Mouse (Mus musculus): ENCODE data around the gene Pcbp2. TPM values are rescaled to one million over a fixed set of nuclear protein-coding genes. Genes with fewer than 3 reads are reported as not detected.

Gene Pcbp2
- polyA plus RNA-seq, 1 experiment from 2014 or later, result 220 TPM

DNA sequence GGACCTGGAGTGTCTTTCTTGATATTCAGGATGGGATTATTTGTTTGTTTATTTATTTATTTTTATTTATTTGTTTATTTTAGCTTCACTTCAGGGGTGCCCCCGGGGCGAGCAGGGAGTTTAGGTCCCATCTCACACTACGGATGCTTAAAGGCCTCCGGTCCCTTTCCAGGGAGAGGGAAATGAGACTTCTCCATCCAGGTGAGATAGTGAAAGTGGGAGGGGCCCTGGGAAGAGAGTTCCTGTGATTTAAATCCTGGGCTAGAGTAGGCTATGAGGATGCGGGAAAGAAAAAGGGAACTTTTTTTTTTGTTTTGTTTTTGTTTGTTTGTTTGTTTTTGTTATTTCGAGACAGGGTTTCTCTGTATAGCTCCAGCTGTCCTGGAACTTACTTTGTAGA, 11.0 kb upstream of the Pcbp2 start:
- 22% methylated on average over 6 of the region's 6 CpGs for WGBS
- H3K9ac ChIP-seq (ENCODE audit: low read depth, low read length), result peak overlapping the region; percentile 65
- peaks cover 4% of the 10 kb centered on the region; the same call in 1 of the 2 replicates for H3K36me3 ChIP-seq (ENCODE audit: control insufficient read depth, insufficient read depth, low read length)
- peak overlapping the region; percentile 72 for H3K4me2 ChIP-seq
- peak overlapping the region; percentile 93 for H3K27ac ChIP-seq (ENCODE audit: low read depth, low read length)
- DNase-seq (ENCODE audit: low spot score) (no peak), ATAC-seq (replicated peaks; ENCODE audit: low FRiP score) (peak; percentile 21; the same call in 1 of the 2 replicates)
- peak overlapping the region; percentile 62 for H3K4me3 ChIP-seq (ENCODE audit: low read depth, low read length)
- H3K4me1 ChIP-seq (replicated peaks; ENCODE audit: control insufficient read depth, insufficient read depth, low read length), result peaks cover 26% of the 10 kb centered on the region
- H3K9me3 ChIP-seq (ENCODE audit: control insufficient read depth, low read length), result no peaks in the 10 kb centered on the region
- H3K27me3 ChIP-seq (replicated peaks; ENCODE audit: control insufficient read depth, insufficient read depth, low read length), result no peaks in the 10 kb centered on the region

DNA sequence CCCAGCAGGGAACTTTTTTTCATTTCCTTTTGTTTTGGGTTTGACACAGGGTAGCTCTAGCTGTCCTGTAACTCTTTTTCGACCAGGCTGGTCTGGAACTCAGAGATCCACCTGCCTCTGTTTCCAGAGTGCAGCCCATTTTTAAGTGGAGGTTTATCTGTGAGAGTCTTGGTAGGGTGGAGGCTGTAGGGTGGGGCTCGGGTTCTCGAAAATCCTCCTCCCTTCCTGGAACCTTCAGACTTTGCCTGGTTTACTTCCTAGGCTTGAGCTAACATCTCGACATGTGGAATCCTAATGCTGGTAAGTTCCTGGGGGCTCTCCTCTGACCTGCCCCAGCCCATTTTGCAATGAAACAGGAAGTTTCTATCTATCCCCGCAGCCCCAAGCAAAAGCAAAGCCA, 10.5 kb upstream of the Pcbp2 start:
- Histone ChIP-seq H3K9ac (ENCODE audit: low read depth, low read length) (peak overlapping the region; percentile 46), H3K27me3 (replicated peaks; ENCODE audit: control insufficient read depth, insufficient read depth, low read length) (no peaks in the 10 kb centered on the region), H3K27ac (ENCODE audit: low read depth, low read length) (peak overlapping the region; percentile 93), H3K4me3 (ENCODE audit: low read depth, low read length) (peak overlapping the region; percentile 62), H3K4me2 (peak overlapping the region; percentile 72), H3K9me3 (ENCODE audit: control insufficient read depth, low read length) (no peaks in the 10 kb centered on the region), H3K36me3 (ENCODE audit: control insufficient read depth, insufficient read depth, low read length) (peaks cover 4% of the 10 kb centered on the region; the same call in 1 of the 2 replicates), H3K4me1 (replicated peaks; ENCODE audit: control insufficient read depth, insufficient read depth, low read length) (peaks cover 26% of the 10 kb centered on the region)
- 26% methylated on average over 5 of the region's 5 CpGs for WGBS
- peak; percentile 69 for ATAC-seq (replicated peaks; ENCODE audit: low FRiP score)
- DNase-seq (ENCODE audit: low spot score), result no peak

DNA sequence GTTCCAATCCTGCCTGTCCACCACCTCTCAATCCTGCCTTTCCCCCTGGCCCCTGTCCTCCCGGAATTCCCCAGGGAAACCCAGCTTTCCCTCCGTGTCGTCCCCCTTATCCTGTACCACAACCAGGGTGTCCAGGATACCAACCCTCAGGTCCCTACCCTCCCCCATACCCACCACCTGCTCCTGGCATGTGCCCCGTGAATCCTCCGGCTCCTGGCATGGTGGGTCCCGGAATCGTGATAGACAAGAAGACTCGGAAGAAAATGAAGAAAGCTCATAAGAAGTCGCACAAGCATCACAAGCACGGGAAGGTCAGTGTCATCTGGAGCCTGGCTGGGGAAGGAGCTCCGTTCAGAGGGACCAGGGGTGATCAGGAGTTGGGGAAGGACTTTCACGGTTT, 9.9 kb upstream of the Pcbp2 start:
- H3K27me3 ChIP-seq (replicated peaks; ENCODE audit: control insufficient read depth, insufficient read depth, low read length), result no peaks in the 10 kb centered on the region
- H3K9ac ChIP-seq (ENCODE audit: low read depth, low read length), result peak overlapping the region; percentile 46
- H3K4me2 ChIP-seq, result peak overlapping the region; percentile 72
- peak overlapping the region; percentile 62 for H3K4me3 ChIP-seq (ENCODE audit: low read depth, low read length)
- H3K9me3 ChIP-seq (ENCODE audit: control insufficient read depth, low read length), result no peaks in the 10 kb centered on the region
- peaks cover 26% of the 10 kb centered on the region for H3K4me1 ChIP-seq (replicated peaks; ENCODE audit: control insufficient read depth, insufficient read depth, low read length)
- peaks cover 4% of the 10 kb centered on the region; the same call in 1 of the 2 replicates for H3K36me3 ChIP-seq (ENCODE audit: control insufficient read depth, insufficient read depth, low read length)
- ATAC-seq (replicated peaks; ENCODE audit: low FRiP score), result no peak
- WGBS, result 68% methylated on average over 12 of the region's 12 CpGs
- peak overlapping the region; percentile 93 for H3K27ac ChIP-seq (ENCODE audit: low read depth, low read length)
- no peak for DNase-seq (ENCODE audit: low spot score)

DNA sequence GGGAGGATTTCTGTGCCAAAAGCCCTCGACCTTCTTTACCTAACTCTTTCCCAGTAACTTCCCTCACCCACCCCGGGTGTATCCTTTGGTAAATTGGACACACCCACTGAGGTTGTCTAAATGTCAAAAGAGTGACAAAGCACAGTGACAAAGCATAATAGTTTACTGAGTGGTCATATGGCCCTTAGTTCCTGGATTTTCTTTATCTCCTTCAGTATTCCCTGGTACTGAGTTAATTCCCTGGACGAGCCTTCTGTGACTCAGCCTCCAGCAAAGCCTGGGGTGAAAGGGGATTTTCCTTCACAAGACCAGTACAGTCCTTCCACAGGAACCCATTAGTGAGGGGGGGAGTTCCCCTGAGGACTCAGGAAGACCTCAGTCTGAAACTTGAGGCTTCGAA, 9.4 kb upstream of the Pcbp2 start:
- DNase-seq (ENCODE audit: low spot score) (no peak), ATAC-seq (replicated peaks; ENCODE audit: low FRiP score) (no peak)
- no peaks in the 10 kb centered on the region for H3K27me3 ChIP-seq (replicated peaks; ENCODE audit: control insufficient read depth, insufficient read depth, low read length)
- peaks cover 4% of the 10 kb centered on the region; the same call in 1 of the 2 replicates for H3K36me3 ChIP-seq (ENCODE audit: control insufficient read depth, insufficient read depth, low read length)
- H3K4me3 ChIP-seq (ENCODE audit: low read depth, low read length), result peak overlapping the region; percentile 62
- peaks cover 26% of the 10 kb centered on the region for H3K4me1 ChIP-seq (replicated peaks; ENCODE audit: control insufficient read depth, insufficient read depth, low read length)
- peak overlapping the region; percentile 93 for H3K27ac ChIP-seq (ENCODE audit: low read depth, low read length)
- H3K9ac ChIP-seq (ENCODE audit: low read depth, low read length), result peak overlapping the region; percentile 46
- WGBS, result 34% methylated on average over 4 of the region's 4 CpGs
- no peaks in the 10 kb centered on the region for H3K9me3 ChIP-seq (ENCODE audit: control insufficient read depth, low read length)
- peak overlapping the region; percentile 72 for H3K4me2 ChIP-seq

DNA sequence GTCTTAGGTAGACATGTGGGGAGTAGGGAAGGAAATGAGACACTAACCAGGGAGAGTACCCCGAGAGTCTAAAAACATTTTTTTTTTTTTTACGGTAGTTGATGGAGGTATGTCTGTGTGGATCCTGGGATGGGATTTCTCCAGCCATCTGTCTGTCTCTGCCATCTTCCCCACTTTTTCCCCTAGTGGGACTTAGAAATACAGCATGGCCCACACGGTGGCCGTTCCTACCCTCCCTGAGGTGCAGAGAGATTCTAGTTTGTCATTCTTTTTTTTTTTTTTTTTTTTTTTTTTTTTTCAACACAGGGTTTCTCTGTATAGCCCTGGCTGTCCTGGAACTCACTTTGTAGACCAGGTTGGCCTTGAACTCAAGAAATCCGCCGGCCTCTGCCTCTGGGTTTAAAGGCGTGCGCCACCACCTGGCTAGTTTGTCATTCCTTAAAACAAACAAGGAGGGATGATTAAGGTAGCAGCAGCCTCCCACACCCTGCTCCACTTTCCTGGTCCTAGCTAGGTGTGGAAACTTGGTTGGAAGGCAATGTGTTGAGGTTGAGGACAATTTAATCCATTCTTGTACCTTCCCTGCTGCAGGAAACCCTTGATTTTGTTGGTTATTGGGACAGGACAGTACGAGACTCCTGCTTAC, 8.8 kb upstream of the Pcbp2 start:
- peak overlapping the region; percentile 37 for H3K27ac ChIP-seq (ENCODE audit: low read depth, low read length)
- H3K4me2 ChIP-seq, result peak overlapping the region; percentile 72
- ATAC-seq (replicated peaks; ENCODE audit: low FRiP score) (no peak), DNase-seq (ENCODE audit: low spot score) (no peak)
- H3K4me3 ChIP-seq (ENCODE audit: low read depth, low read length), result peak overlapping the region; percentile 62
- peaks cover 4% of the 10 kb centered on the region; the same call in 1 of the 2 replicates for H3K36me3 ChIP-seq (ENCODE audit: control insufficient read depth, insufficient read depth, low read length)
- H3K9me3 ChIP-seq (ENCODE audit: control insufficient read depth, low read length), result no peaks in the 10 kb centered on the region
- peaks cover 26% of the 10 kb centered on the region for H3K4me1 ChIP-seq (replicated peaks; ENCODE audit: control insufficient read depth, insufficient read depth, low read length)
- 80% methylated on average over 9 of the region's 9 CpGs for WGBS
- H3K9ac ChIP-seq (ENCODE audit: low read depth, low read length), result peak overlapping the region; percentile 44; the same call in 1 of the 2 replicates
- no peaks in the 10 kb centered on the region for H3K27me3 ChIP-seq (replicated peaks; ENCODE audit: control insufficient read depth, insufficient read depth, low read length)

DNA sequence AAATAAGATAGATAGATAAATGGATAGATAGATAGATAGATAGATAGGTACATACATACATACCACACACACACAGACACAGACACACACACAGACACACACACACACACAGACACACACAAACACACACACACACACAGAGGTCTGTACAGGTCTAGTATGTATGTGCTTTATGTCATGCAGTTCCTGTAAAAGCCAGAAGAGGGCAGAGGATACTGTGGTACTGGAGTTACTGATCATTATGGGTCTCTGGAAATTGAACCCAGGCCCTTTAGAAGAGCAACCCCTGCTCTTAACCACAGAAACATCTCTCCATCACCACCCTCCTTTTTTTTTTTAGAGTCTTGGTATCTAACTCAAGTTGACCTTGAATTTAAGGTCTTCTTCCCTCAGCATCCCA, 6.7 kb upstream of the Pcbp2 start:
- peaks cover 18% of the 10 kb centered on the region for H3K4me1 ChIP-seq (replicated peaks; ENCODE audit: control insufficient read depth, insufficient read depth, low read length)
- H3K4me2 ChIP-seq, result no peak overlapping the region
- no peak overlapping the region for H3K4me3 ChIP-seq (ENCODE audit: low read depth, low read length)
- H3K27ac ChIP-seq (ENCODE audit: low read depth, low read length), result no peak overlapping the region
- DNase-seq (ENCODE audit: low spot score), result no peak
- ATAC-seq (replicated peaks; ENCODE audit: low FRiP score), result no peak
- no peak overlapping the region for H3K9ac ChIP-seq (ENCODE audit: low read depth, low read length)
- H3K27me3 ChIP-seq (replicated peaks; ENCODE audit: control insufficient read depth, insufficient read depth, low read length), result no peaks in the 10 kb centered on the region
- H3K36me3 ChIP-seq (ENCODE audit: control insufficient read depth, insufficient read depth, low read length), result peaks cover 10% of the 10 kb centered on the region
- H3K9me3 ChIP-seq (ENCODE audit: control insufficient read depth, low read length), result no peaks in the 10 kb centered on the region

DNA sequence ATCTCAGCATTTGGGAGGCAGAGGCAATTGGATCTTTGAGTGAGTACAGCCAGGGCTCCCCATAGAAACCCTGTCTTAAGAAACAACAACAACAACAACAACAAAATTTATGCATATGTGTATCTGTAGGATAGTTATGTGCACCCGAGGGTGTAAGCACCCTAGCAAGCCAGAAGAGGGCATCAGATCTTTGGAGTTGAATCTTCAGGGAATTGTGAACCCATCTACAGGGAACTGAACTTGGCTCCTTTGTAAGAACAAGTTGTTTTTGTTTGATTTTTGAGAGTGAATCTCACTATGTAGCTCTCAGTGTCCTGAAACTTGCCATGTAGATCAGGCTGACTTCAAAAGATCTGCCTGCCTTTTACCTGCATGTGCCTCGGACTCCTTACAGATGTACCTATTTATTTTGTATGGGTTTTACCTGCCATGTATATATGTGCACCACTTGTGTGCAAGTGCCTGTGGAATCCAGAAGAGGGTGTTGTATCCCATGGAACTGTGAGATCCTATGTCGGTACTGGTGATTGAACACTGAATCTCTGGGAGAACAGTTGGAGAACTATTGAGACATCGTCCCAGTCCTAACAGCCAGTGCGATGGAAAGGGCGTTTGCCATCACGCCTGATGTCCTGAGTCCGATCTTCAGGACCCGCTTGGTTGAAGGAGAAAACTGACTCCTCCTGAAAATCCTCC, 1.5 kb upstream of the Pcbp2 start:
- no peaks in the 10 kb centered on the region for H3K27me3 ChIP-seq (replicated peaks; ENCODE audit: control insufficient read depth, insufficient read depth, low read length)
- peaks cover 12% of the 10 kb centered on the region for H3K36me3 ChIP-seq (ENCODE audit: control insufficient read depth, insufficient read depth, low read length)
- peaks cover 9% of the 10 kb centered on the region for H3K4me1 ChIP-seq (replicated peaks; ENCODE audit: control insufficient read depth, insufficient read depth, low read length)
- H3K4me2 ChIP-seq, result no peak overlapping the region
- ATAC-seq (replicated peaks; ENCODE audit: low FRiP score), result no peak
- 95% methylated on average over 9 of the region's 9 CpGs for WGBS
- H3K9me3 ChIP-seq (ENCODE audit: control insufficient read depth, low read length), result no peaks in the 10 kb centered on the region
- H3K4me3 ChIP-seq (ENCODE audit: low read depth, low read length), result no peak overlapping the region
- no peak overlapping the region for H3K27ac ChIP-seq (ENCODE audit: low read depth, low read length)
- no peak overlapping the region for H3K9ac ChIP-seq (ENCODE audit: low read depth, low read length)
- DNase-seq (ENCODE audit: low spot score), result no peak

DNA sequence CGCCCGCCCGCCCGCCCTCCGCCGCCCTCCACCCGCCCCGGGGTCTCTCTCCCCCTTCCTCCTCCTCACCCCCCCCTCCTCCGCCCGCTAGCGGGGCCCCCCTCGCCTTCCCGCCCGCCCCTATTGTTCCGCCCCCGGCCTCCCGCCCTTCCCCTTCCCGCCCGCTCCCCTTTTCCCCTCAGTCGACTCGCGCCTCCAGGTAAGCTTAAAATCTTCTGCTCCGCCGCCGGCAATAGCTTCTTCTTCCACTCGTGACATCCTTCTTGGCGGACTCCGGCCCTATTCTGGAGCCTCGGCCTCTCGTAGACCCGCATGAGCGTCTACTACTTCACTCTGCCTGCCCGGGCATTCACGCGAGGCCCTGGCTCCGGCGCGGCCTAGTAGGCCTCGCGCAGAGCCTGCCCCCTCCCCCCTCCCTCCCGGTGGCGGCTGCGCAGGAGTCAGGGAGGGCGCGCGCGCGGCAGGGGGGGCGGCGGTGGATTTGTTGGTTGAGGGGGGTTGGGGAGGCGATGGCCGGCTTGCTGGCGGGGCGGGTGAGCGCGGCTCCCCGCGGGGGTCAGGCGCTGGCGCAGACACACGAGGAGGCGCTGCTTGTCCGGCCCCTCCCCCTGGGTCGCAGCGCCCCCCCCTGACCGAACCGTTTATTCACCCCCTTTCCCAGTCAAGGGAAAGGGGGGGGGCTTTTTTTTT, 411 bp downstream of the Pcbp2 start:
- ATAC-seq (replicated peaks; ENCODE audit: low FRiP score), result peak; percentile 55
- peak; percentile 87 for DNase-seq (ENCODE audit: low spot score)
- H3K4me3 ChIP-seq (ENCODE audit: low read depth, low read length), result peak overlapping the region; percentile 96
- H3K27ac ChIP-seq (ENCODE audit: low read depth, low read length), result peak overlapping the region; percentile 96
- WGBS, result 0% methylated on average over 42 of the region's 67 CpGs
- H3K27me3 ChIP-seq (replicated peaks; ENCODE audit: control insufficient read depth, insufficient read depth, low read length), result no peaks in the 10 kb centered on the region
- peaks cover 25% of the 10 kb centered on the region for H3K36me3 ChIP-seq (ENCODE audit: control insufficient read depth, insufficient read depth, low read length)
- H3K9me3 ChIP-seq (ENCODE audit: control insufficient read depth, low read length), result no peaks in the 10 kb centered on the region
- H3K4me1 ChIP-seq (replicated peaks; ENCODE audit: control insufficient read depth, insufficient read depth, low read length), result peaks cover 9% of the 10 kb centered on the region
- peak overlapping the region; percentile 67 for H3K4me2 ChIP-seq
- peak overlapping the region; percentile 99 for H3K9ac ChIP-seq (ENCODE audit: low read depth, low read length)
